Mouse (Mus musculus): ENCODE data around the gene Pramef25. TPM values are rescaled to one million over a fixed set of nuclear protein-coding genes. Genes with fewer than 3 reads are reported as not detected.
"Not testable (repeated sequence)": the region's sequence is repeated elsewhere in the genome, so short reads cannot be mapped to it uniquely, and the experiment has no call there.

The Pramef25 gene
- polyA plus RNA-seq (2015; fragmentation: Nextera tagmentation; extraction: Ambion mirVana) = not detected in 2 replicates

- H3K4me1 ChIP-seq (replicated peaks); H3K4me2 ChIP-seq; ATAC-seq (ENCODE audit: low read depth); H3K27ac ChIP-seq (replicated peaks); H3K36me3 ChIP-seq; H3K27me3 ChIP-seq; H3K9ac ChIP-seq; H3K4me3 ChIP-seq: not testable (repeated sequence)
- peaks cover 28% of the 10 kb centered on the region for H3K9me3 ChIP-seq
- 79% methylated on average over 1 of the region's 1 CpGs for WGBS
Measured at GRCm38 (mm10) chr4:143950916-143951315, at the start of gene Pramef25. Pramef25 (minus strand) TSS chr4:143951016.

GRCm38 (mm10) chr4:143994269-143994668 is 43.5 kb upstream of the Pramef25 start, which contains the start of gene Pramef17:
Pramef17 (minus strand) TSS chr4:143994369.
- H3K4me1 ChIP-seq (replicated peaks); H3K27me3 ChIP-seq; ATAC-seq (ENCODE audit: low read depth); H3K4me3 ChIP-seq; H3K9me3 ChIP-seq; H3K4me2 ChIP-seq; H3K27ac ChIP-seq (replicated peaks); H3K36me3 ChIP-seq; H3K9ac ChIP-seq: not testable (repeated sequence)
- 63% methylated on average over 3 of the region's 3 CpGs for WGBS

- H3K4me2 ChIP-seq; H3K27ac ChIP-seq (replicated peaks); H3K9me3 ChIP-seq; H3K4me3 ChIP-seq; H3K36me3 ChIP-seq; H3K4me1 ChIP-seq (replicated peaks); H3K27me3 ChIP-seq; H3K9ac ChIP-seq; ATAC-seq (ENCODE audit: low read depth): not testable (repeated sequence)
- 94% methylated on average over 17 of the region's 17 CpGs for WGBS
Measured at GRCm38 (mm10) chr4:143988126-143988525, 37.3 kb upstream of the Pramef25 start.

GRCm38 (mm10) chr4:143987475-143987941 is 36.7 kb upstream of the Pramef25 start:
- H3K4me2 ChIP-seq; H3K36me3 ChIP-seq; H3K9ac ChIP-seq; H3K9me3 ChIP-seq; H3K4me3 ChIP-seq; ATAC-seq (ENCODE audit: low read depth); H3K27ac ChIP-seq (replicated peaks); H3K27me3 ChIP-seq; H3K4me1 ChIP-seq (replicated peaks): not testable (repeated sequence)
- 92% methylated on average over 11 of the region's 17 CpGs for WGBS

GRCm38 (mm10) chr4:143985733-143986132 is 34.9 kb upstream of the Pramef25 start:
- 92% methylated on average over 7 of the region's 9 CpGs for WGBS
- H3K4me2 ChIP-seq; H3K4me1 ChIP-seq (replicated peaks); H3K27me3 ChIP-seq; H3K9ac ChIP-seq; H3K36me3 ChIP-seq; H3K4me3 ChIP-seq; ATAC-seq (ENCODE audit: low read depth); H3K9me3 ChIP-seq; H3K27ac ChIP-seq (replicated peaks): not testable (repeated sequence)

- H3K36me3 ChIP-seq; H3K9ac ChIP-seq; ATAC-seq (ENCODE audit: low read depth); H3K4me1 ChIP-seq (replicated peaks); H3K4me2 ChIP-seq; H3K9me3 ChIP-seq; H3K4me3 ChIP-seq; H3K27me3 ChIP-seq; H3K27ac ChIP-seq (replicated peaks): not testable (repeated sequence)
- no CpG with 5 or more reads among the region's 7 CpGs for WGBS
Measured at GRCm38 (mm10) chr4:143985165-143985564, 34.3 kb upstream of the Pramef25 start.

- H3K9ac ChIP-seq; H3K36me3 ChIP-seq; H3K4me3 ChIP-seq; ATAC-seq (ENCODE audit: low read depth); H3K27me3 ChIP-seq; H3K4me2 ChIP-seq; H3K27ac ChIP-seq (replicated peaks); H3K4me1 ChIP-seq (replicated peaks); H3K9me3 ChIP-seq: not testable (repeated sequence)
- 22% methylated on average over 1 of the region's 1 CpGs for WGBS
Measured at GRCm38 (mm10) chr4:143983446-143983845, 32.6 kb upstream of the Pramef25 start.

GRCm38 (mm10) chr4:143966850-143967249 is 16.0 kb upstream of the Pramef25 start, which contains the start of gene Gm13101:
Gm13101 (minus strand) TSS chr4:143966950.
- not testable (repeated sequence) for ATAC-seq (ENCODE audit: low read depth); H3K4me2 ChIP-seq; H3K9ac ChIP-seq; H3K4me1 ChIP-seq (replicated peaks); H3K27ac ChIP-seq (replicated peaks); H3K36me3 ChIP-seq; H3K27me3 ChIP-seq; H3K4me3 ChIP-seq; H3K9me3 ChIP-seq
- 47% methylated on average over 2 of the region's 2 CpGs for WGBS

GRCm38 (mm10) chr4:143900280-143900679 is 50.5 kb downstream of the Pramef25 start, which contains the start of gene Pramef6:
Pramef6 (minus strand) TSS chr4:143900380.
- H3K4me2 ChIP-seq; H3K27me3 ChIP-seq; H3K36me3 ChIP-seq; H3K9me3 ChIP-seq; H3K4me1 ChIP-seq (replicated peaks); H3K9ac ChIP-seq; H3K4me3 ChIP-seq; ATAC-seq (ENCODE audit: low read depth); H3K27ac ChIP-seq (replicated peaks): not testable (repeated sequence)
- WGBS = 92% methylated on average over 1 of the region's 1 CpGs

Other genes with a start within 250 kb of the Pramef25 start
- gene Gm13089, start 248.3 kb downstream of the Pramef25 start, polyA plus RNA-seq (2015; fragmentation: Nextera tagmentation; extraction: Ambion mirVana) = not detected in 2 replicates
- gene Gm13078, start 231.6 kb downstream of the Pramef25 start, polyA plus RNA-seq (2015; fragmentation: Nextera tagmentation; extraction: Ambion mirVana) = not detected in 2 replicates
- not detected in 2 replicates for gene Gm13023, start 161.7 kb downstream of the Pramef25 start, polyA plus RNA-seq (2015; fragmentation: Nextera tagmentation; extraction: Ambion mirVana)
- gene Gm13084, start 134.9 kb downstream of the Pramef25 start, polyA plus RNA-seq (2015; fragmentation: Nextera tagmentation; extraction: Ambion mirVana) = not detected in 2 replicates
- gene Gm13103, start 104.5 kb downstream of the Pramef25 start, polyA plus RNA-seq (2015; fragmentation: Nextera tagmentation; extraction: Ambion mirVana) = not detected in 2 replicates
- not detected in 2 replicates for gene Pramef6, start 50.6 kb downstream of the Pramef25 start, polyA plus RNA-seq (2015; fragmentation: Nextera tagmentation; extraction: Ambion mirVana)
- gene Gm13101, start 15.9 kb upstream of the Pramef25 start, polyA plus RNA-seq (2015; fragmentation: Nextera tagmentation; extraction: Ambion mirVana) = not detected in 2 replicates
- not detected in 2 replicates for gene Pramef17, start 43.4 kb upstream of the Pramef25 start, polyA plus RNA-seq (2015; fragmentation: Nextera tagmentation; extraction: Ambion mirVana)
- gene Pramel4, start 108.1 kb upstream of the Pramef25 start, polyA plus RNA-seq (2015; fragmentation: Nextera tagmentation; extraction: Ambion mirVana) = not detected in 2 replicates
- not detected in 2 replicates for gene Gm13102, start 155.5 kb upstream of the Pramef25 start, polyA plus RNA-seq (2015; fragmentation: Nextera tagmentation; extraction: Ambion mirVana)
- not detected in 2 replicates for gene Oog3, start 211.6 kb upstream of the Pramef25 start, polyA plus RNA-seq (2015; fragmentation: Nextera tagmentation; extraction: Ambion mirVana)
- gene Oog2, start 239.7 kb upstream of the Pramef25 start, polyA plus RNA-seq (2015; fragmentation: Nextera tagmentation; extraction: Ambion mirVana) = not detected in 2 replicates

All from neural tube, embryonic 13.5 days (tissue).